8 mouse cellular contexts compared by ENCODE assay signal in genomic region chr11:62458276-62458724, GRCm38 (mm10). TPM values are rescaled to one million over a fixed set of nuclear protein-coding genes. Genes with fewer than 3 reads are reported as not detected.
A peak's percentile ranks its signal among the peaks of the same experiment; 100 is the strongest.
DNase-seq lines count a peak whose midpoint lies in the region; ATAC-seq and TF ChIP-seq lines count a peak whose summit lies in the region.

Gene Pigl, plus strand, starts transcription at chr11:62458460.
Gene Ncor1, minus strand, starts transcription at chr11:62458541.

- no peak for TF ChIP-seq CTCF in bone marrow macrophage, adult 2 months (IDR thresholded peaks at IDR 0.05; ENCODE audit: low read depth, low read length)
- TF ChIP-seq CTCF in midbrain, postnatal 0 days (IDR thresholded peaks at IDR 0.05), result 0 out of 2 replicates have a peak, but pooled peaks have one; percentile 0

- peak; percentile 72 to 78 for DNase-seq in B cell, adult 2 months
- peak; percentile 95 for DNase-seq in heart, embryonic 10.5 days (ENCODE audit: low spot score)
- peak; percentile 93 for DNase-seq in midbrain, postnatal 0 days (ENCODE audit: low spot score)
- peak; percentile 83 to 85 for DNase-seq in spleen, postnatal 10 days (ENCODE audit: low spot score in 2 of 2)

- H3K4me2 ChIP-seq in embryonic facial prominence, embryonic 15.5 days (replicated peaks), result peak within 1 kb of the TSS; percentile 70
- peak within 1 kb of the TSS; percentile 78 for H3K4me2 ChIP-seq in kidney, embryonic 15.5 days
- peak within 1 kb of the TSS; percentile 62 for H3K4me2 ChIP-seq in limb, embryonic 15.5 days
- peak within 1 kb of the TSS; percentile 89 for H3K4me2 ChIP-seq in midbrain, postnatal 0 days (ENCODE audit: low read depth, low read length, poor library complexity, severe bottlenecking)

- H3K9ac ChIP-seq in embryonic facial prominence, embryonic 15.5 days, result peak within 1 kb of the TSS; percentile 96
- H3K9ac ChIP-seq in kidney, embryonic 15.5 days, result peak within 1 kb of the TSS; percentile 100
- H3K9ac ChIP-seq in limb, embryonic 15.5 days, result peak within 1 kb of the TSS; percentile 99
- H3K9ac ChIP-seq in midbrain, postnatal 0 days (replicated peaks; ENCODE audit: low read length, poor library complexity, severe bottlenecking), result peak within 1 kb of the TSS; percentile 97

- H3K4me1 ChIP-seq in bone marrow macrophage, adult 2 months (ENCODE audit: control insufficient read depth, insufficient read depth, low read length), result peaks cover 12% of the 10 kb centered on the region
- peaks cover 14% of the 10 kb centered on the region for H3K4me1 ChIP-seq in embryonic facial prominence, embryonic 15.5 days
- peaks cover 13% of the 10 kb centered on the region; the same call in 1 of the 2 replicates for H3K4me1 ChIP-seq in heart, embryonic 10.5 days
- peaks cover 20% of the 10 kb centered on the region for H3K4me1 ChIP-seq in kidney, embryonic 15.5 days
- peaks cover 14% of the 10 kb centered on the region for H3K4me1 ChIP-seq in limb, embryonic 15.5 days
- peaks cover 3% of the 10 kb centered on the region; the same call in 1 of the 2 replicates for H3K4me1 ChIP-seq in midbrain, postnatal 0 days (ENCODE audit: insufficient read depth, low read length)

- H3K4me3 ChIP-seq in bone marrow macrophage, adult 2 months (ENCODE audit: insufficient read depth, low read length), result peak within 1 kb of the TSS; percentile 99
- peak within 1 kb of the TSS; percentile 77 for H3K4me3 ChIP-seq in embryonic facial prominence, embryonic 15.5 days (replicated peaks)
- peak within 1 kb of the TSS; percentile 95 for H3K4me3 ChIP-seq in heart, embryonic 10.5 days
- peak within 1 kb of the TSS; percentile 94 for H3K4me3 ChIP-seq in kidney, embryonic 15.5 days (replicated peaks)
- H3K4me3 ChIP-seq in limb, embryonic 15.5 days, result peak within 1 kb of the TSS; percentile 92
- H3K4me3 ChIP-seq in midbrain, postnatal 0 days (ENCODE audit: low read depth, low read length), result peak within 1 kb of the TSS; percentile 99

- TF ChIP-seq POLR2A in bone marrow macrophage, adult 2 months (IDR thresholded peaks at IDR 0.05; ENCODE audit: borderline replicate concordance, low read depth, low read length), result no peak

- no peaks in the 10 kb centered on the region for H3K27me3 ChIP-seq in embryonic facial prominence, embryonic 15.5 days
- H3K27me3 ChIP-seq in heart, embryonic 10.5 days (ENCODE audit: insufficient read depth, poor library complexity, severe bottlenecking), result no peaks in the 10 kb centered on the region
- no peaks in the 10 kb centered on the region for H3K27me3 ChIP-seq in kidney, embryonic 15.5 days
- H3K27me3 ChIP-seq in limb, embryonic 15.5 days, result no peaks in the 10 kb centered on the region
- no peaks in the 10 kb centered on the region for H3K27me3 ChIP-seq in midbrain, postnatal 0 days (ENCODE audit: insufficient read depth, low read length)

- H3K27ac ChIP-seq in bone marrow macrophage, adult 2 months (ENCODE audit: insufficient read depth, low read depth, low read length), result peak within 1 kb of the TSS; percentile 87
- H3K27ac ChIP-seq in embryonic facial prominence, embryonic 15.5 days (replicated peaks), result peak within 1 kb of the TSS; percentile 96
- peak within 1 kb of the TSS; percentile 97 for H3K27ac ChIP-seq in heart, embryonic 10.5 days
- peak within 1 kb of the TSS; percentile 99 for H3K27ac ChIP-seq in kidney, embryonic 15.5 days
- H3K27ac ChIP-seq in limb, embryonic 15.5 days, result peak within 1 kb of the TSS; percentile 97
- H3K27ac ChIP-seq in midbrain, postnatal 0 days (ENCODE audit: low read depth, low read length), result peak within 1 kb of the TSS; percentile 95

- H3K9me3 ChIP-seq in embryonic facial prominence, embryonic 15.5 days (replicated peaks), result no peaks in the 10 kb centered on the region
- no peaks in the 10 kb centered on the region for H3K9me3 ChIP-seq in heart, embryonic 10.5 days
- no peaks in the 10 kb centered on the region for H3K9me3 ChIP-seq in kidney, embryonic 15.5 days (replicated peaks)
- no peaks in the 10 kb centered on the region for H3K9me3 ChIP-seq in limb, embryonic 15.5 days
- no peaks in the 10 kb centered on the region for H3K9me3 ChIP-seq in midbrain, postnatal 0 days (ENCODE audit: low read length)

- H3K36me3 ChIP-seq in embryonic facial prominence, embryonic 15.5 days, result no peaks in the 10 kb centered on the region
- peaks cover 5% of the 10 kb centered on the region for H3K36me3 ChIP-seq in heart, embryonic 10.5 days
- no peaks in the 10 kb centered on the region for H3K36me3 ChIP-seq in kidney, embryonic 15.5 days
- H3K36me3 ChIP-seq in limb, embryonic 15.5 days, result 0 out of 2 replicates have a peak, but pooled peaks cover under 1% of the 10 kb centered on the region
- H3K36me3 ChIP-seq in midbrain, postnatal 0 days (ENCODE audit: insufficient read depth, low read length), result no peaks in the 10 kb centered on the region

- ATAC-seq in embryonic facial prominence, embryonic 15.5 days (ENCODE audit: insufficient number of reproducible peaks, low FRiP score, low TSS enrichment, low read depth), result peak; percentile 65
- peak; percentile 76 for ATAC-seq in kidney, embryonic 15.5 days (replicated peaks; ENCODE audit: low FRiP score)
- ATAC-seq in limb, embryonic 15.5 days (ENCODE audit: insufficient number of reproducible peaks, low FRiP score, low TSS enrichment, low read depth), result peak; percentile 61
- ATAC-seq in midbrain, postnatal 0 days (ENCODE audit: low FRiP score), result peak; percentile 71; the same call in 1 of the 2 replicates

- WGBS in embryonic facial prominence, embryonic 15.5 days, result under 1% methylated on average over 33 of the region's 33 CpGs
- WGBS in heart, embryonic 10.5 days, result under 1% methylated on average over 33 of the region's 33 CpGs
- WGBS in kidney, embryonic 15.5 days, result 0% methylated on average over 33 of the region's 33 CpGs
- WGBS in limb, embryonic 15.5 days, result 0% methylated on average over 33 of the region's 33 CpGs
- WGBS in midbrain, postnatal 0 days, result under 1% methylated on average over 33 of the region's 33 CpGs

RNA-seq across cellular contexts. Expression of gene Pigl, which starts in this region (rescaled TPM):
- polyA plus RNA-seq in bone marrow macrophage, adult 2 months (2012; ENCODE audit: insufficient read depth, insufficient read length, missing spikeins), result 3.4 and 3.6 TPM in 2 replicates
- 8.1 and 9.2 TPM in 2 replicates for polyA plus RNA-seq in embryonic facial prominence, embryonic 15.5 days (2015; fragmentation: Nextera tagmentation; extraction: Ambion mirVana)
- polyA plus RNA-seq in heart, embryonic 10.5 days (2016; fragmentation: Nextera tagmentation; extraction: Ambion mirVana), result 14.1 and 15.4 TPM in 2 replicates
- 11.9 and 12.4 TPM in 2 replicates for polyA plus RNA-seq in kidney, embryonic 15.5 days (2015; fragmentation: Nextera tagmentation; extraction: Ambion mirVana)
- 7.3 and 7.7 TPM in 2 replicates for polyA plus RNA-seq in limb, embryonic 15.5 days (2015; fragmentation: Nextera tagmentation; extraction: Ambion mirVana)
- 6.7 and 7.5 TPM in 2 replicates for total RNA-seq in midbrain, postnatal 0 days (2014; rRNA removed)
- 8.0 and 8.2 TPM in 2 replicates for polyA plus RNA-seq in midbrain, postnatal 0 days (2015; fragmentation: Nextera tagmentation; extraction: Ambion mirVana)

RNA-seq across cellular contexts. Expression of gene Ncor1, which starts in this region (rescaled TPM):
- 150 and 164 TPM in 2 replicates for polyA plus RNA-seq in bone marrow macrophage, adult 2 months (2012; ENCODE audit: insufficient read depth, insufficient read length, missing spikeins)
- polyA plus RNA-seq in embryonic facial prominence, embryonic 15.5 days (2015; fragmentation: Nextera tagmentation; extraction: Ambion mirVana), result 157 and 163 TPM in 2 replicates
- 114 and 134 TPM in 2 replicates for polyA plus RNA-seq in heart, embryonic 10.5 days (2016; fragmentation: Nextera tagmentation; extraction: Ambion mirVana)
- 168 and 172 TPM in 2 replicates for polyA plus RNA-seq in kidney, embryonic 15.5 days (2015; fragmentation: Nextera tagmentation; extraction: Ambion mirVana)
- 127 and 148 TPM in 2 replicates for polyA plus RNA-seq in limb, embryonic 15.5 days (2015; fragmentation: Nextera tagmentation; extraction: Ambion mirVana)
- total RNA-seq in midbrain, postnatal 0 days (2014; rRNA removed), result 128 and 135 TPM in 2 replicates
- polyA plus RNA-seq in midbrain, postnatal 0 days (2015; fragmentation: Nextera tagmentation; extraction: Ambion mirVana), result 131 and 152 TPM in 2 replicates

Comparison
In these comparisons a context has a peak if more than half of its experiments do, and no peak if none do; other contexts are left out.
1. Peak in every context shown above with its lines: DNase-seq, ATAC-seq, H3K4me3 ChIP-seq and H3K27ac ChIP-seq.